Mouse (Mus musculus) WW6 (cell line): ENCODE results near the gene Nucb2.

ENCODE experiments used
- DNase-seq: peaks from one replicate; pipeline ENCODE4 v3.0.0-alpha.2; 2013; ENCODE audit warnings: low read depth, low spot score

Gene Nucb2

DNA sequence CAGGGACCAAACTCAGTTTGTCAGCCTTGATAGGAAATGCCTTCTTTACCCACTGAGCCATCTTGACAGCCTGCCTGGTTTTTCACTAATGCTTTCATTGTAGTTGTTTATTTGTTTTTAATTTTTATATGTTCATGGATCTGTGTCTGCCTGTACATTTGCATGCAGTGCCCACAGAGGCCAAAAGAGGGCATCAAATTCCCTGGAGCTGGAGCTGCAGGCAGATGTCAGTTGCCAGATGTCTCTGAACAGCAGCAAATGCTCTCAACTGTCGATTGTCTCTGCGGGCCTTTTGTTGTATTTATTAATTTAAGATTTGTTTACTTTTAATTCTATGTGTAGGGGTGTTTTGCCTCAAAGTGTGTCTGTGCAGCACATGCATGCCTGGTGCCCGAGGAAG lies 15.6 kb downstream of the Nucb2 start:
- no peak for DNase-seq

DNA sequence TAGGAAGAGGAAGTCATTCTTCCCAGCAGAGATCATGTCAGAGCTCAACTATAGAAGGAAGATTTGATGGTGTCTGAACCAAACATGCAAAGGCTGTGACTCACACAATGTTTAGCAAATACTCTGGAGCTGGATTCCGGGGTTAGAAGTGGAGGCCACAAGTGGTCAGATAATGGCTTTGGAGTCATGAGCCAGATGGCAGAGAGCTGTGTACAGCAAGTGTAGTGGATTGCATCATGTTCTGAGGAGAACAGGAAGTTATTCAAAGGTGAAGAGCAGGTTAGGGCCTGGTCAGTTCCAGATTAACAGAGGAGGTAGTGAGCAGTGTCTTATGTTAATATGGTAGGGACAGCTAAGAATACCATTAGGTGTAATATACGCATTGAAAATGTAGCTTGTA lies 20.4 kb downstream of the Nucb2 start:
- no peak for DNase-seq

DNA sequence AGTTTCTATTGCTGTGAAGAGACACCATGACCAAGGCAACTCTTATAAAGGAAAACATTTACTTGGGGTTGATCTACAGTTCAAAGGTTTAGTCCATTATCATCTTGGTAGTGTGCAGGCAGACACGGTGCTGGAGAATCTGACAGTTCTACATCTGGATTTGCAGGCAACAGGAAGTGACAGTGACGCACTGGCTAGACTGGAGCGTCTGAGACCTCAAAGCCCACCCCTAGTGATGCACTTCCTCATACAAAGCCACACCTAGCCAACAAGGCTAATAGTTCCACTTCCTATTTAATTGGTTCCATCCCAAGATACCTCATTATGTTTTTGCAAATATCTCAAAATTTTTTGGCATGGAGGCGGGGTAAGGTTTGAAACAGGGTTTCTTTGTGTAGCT lies 25.6 kb downstream of the Nucb2 start:
- DNase-seq = no peak

DNA sequence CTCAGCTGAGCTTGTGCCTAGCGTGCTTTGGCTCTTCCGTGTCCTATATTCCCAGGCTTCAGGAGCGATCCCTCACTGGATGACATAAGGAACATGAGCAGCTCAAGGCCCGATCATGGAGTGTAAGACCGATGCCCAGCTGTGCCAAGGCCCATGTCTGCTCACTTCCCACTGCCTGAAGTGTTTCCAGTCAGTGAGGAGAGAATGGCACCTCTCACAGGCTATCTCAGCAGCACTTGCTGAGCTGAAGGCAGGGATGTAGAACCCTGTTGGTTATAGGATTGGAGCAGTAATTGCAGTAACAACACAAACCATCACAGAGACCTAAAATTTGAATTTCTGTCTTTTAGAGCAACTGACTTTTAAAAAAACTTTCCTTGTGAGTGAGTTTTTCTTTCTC lies 26.3 kb downstream of the Nucb2 start:
- DNase-seq = no peak

DNA sequence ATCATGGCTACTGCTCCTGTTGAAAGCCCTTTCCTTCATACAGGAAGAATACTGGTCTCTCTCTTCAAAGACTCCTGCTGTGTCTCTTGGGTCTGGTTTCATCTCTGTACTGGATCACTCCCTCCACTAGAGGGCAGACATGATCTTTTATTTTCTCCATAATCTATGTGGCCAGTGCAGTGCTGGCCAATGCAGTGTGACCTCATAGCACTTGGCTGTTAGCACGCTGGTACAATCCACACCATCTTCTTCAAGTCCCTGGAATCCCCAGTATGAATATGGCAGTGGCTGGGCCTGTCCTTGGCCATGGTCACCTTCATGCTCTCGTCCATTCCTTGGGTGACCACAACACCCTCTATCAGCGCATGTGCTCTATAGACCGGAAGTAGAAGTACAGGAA lies 27.1 kb downstream of the Nucb2 start:
- peak; percentile 18 for DNase-seq

DNA sequence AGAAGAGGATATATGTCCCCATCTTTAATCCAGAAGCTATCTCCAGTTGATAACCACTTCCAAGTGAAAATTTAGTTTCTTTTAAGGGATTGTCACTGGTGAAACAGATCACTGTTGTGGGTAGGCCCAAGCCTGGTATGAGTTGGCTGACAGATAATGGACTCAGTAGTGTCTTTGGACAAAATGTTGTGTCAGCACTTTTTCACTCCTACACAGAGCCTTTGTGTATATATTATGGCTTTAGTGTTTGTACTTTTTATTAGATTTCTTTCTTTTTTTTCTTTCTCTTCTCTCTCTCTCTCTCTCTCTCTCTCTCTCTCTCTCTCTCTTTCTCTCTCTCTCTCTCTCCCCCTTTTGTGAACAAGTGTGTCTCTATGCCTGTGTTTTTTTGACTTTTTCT lies 52.7 kb downstream of the Nucb2 start:
- DNase-seq = no peak

DNA sequence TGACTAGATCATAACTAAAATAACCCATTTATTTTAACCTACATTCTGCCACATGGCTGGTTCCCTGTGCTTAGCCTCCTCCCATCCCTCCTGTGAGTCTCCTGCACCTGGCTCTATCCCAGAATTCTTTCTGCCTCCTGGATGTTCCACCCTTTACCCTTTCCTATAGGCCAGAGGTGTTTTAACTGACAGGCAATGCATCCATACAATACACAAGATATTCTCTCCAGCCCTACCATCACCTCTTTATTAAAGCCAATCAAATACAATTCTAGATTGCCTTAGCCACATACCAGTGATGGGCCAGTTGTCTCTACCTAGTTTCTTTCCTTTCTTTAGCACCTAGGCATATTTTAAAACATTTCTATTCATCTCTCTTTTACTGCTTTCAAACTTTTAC lies 70.4 kb downstream of the Nucb2 start:
- no peak for DNase-seq
